Mouse (Mus musculus): Measurements from ENCODE around the gene Mrpl49. TPM values are rescaled to one million over a fixed set of nuclear protein-coding genes. Genes with fewer than 3 reads are reported as not detected.
A peak's percentile ranks its signal among the peaks of the same experiment; 100 is the strongest.

Gene Mrpl49
- polyA plus RNA-seq, 1 experiment from 2014 or later = 50.2 TPM

GRCm38 (mm10) chr19:6013691-6014090, 43.9 kb downstream of the Mrpl49 start:
- Histone ChIP-seq H3K36me3 (peaks cover 47% of the 10 kb centered on the region), H3K9ac (peak overlapping the region; percentile 89), H3K27ac (peak overlapping the region; percentile 97), H3K4me1 (replicated peaks) (peaks cover 77% of the 10 kb centered on the region), H3K4me3 (replicated peaks) (peak overlapping the region; percentile 80), H3K4me2 (peak overlapping the region; percentile 98), H3K9me3 (replicated peaks) (no peaks in the 10 kb centered on the region), H3K27me3 (no peaks in the 10 kb centered on the region)
- 75% methylated on average over 10 of the region's 10 CpGs for WGBS (ENCODE audit: insufficient replicate concordance)
- no peak for ATAC-seq (ENCODE audit: low read depth)
- no peak for DNase-seq

- no peak for ATAC-seq (ENCODE audit: low read depth)
- H3K36me3 ChIP-seq = peaks cover 80% of the 10 kb centered on the region
- no peak overlapping the region for H3K9ac ChIP-seq
- no peak for DNase-seq
- H3K4me1 ChIP-seq (replicated peaks) = peaks cover 35% of the 10 kb centered on the region
- no peaks in the 10 kb centered on the region for H3K9me3 ChIP-seq (replicated peaks)
- no peaks in the 10 kb centered on the region for H3K27me3 ChIP-seq
- H3K4me3 ChIP-seq (replicated peaks) = no peak overlapping the region
- WGBS (ENCODE audit: insufficient replicate concordance) = 88% methylated on average over 8 of the region's 8 CpGs
- H3K4me2 ChIP-seq = no peak overlapping the region
- no peak overlapping the region for H3K27ac ChIP-seq
Measured at GRCm38 (mm10) chr19:6009137-6009536, 48.4 kb downstream of the Mrpl49 start.

GRCm38 (mm10) chr19:6007013-6007412, 50.6 kb downstream of the Mrpl49 start:
- no peaks in the 10 kb centered on the region for H3K27me3 ChIP-seq
- peaks cover 71% of the 10 kb centered on the region for H3K36me3 ChIP-seq
- H3K4me1 ChIP-seq (replicated peaks) = peaks cover 16% of the 10 kb centered on the region
- ATAC-seq (ENCODE audit: low read depth) (no peak), DNase-seq (no peak)
- no peak overlapping the region for H3K27ac ChIP-seq
- H3K9ac ChIP-seq = no peak overlapping the region
- H3K4me3 ChIP-seq (replicated peaks) = no peak overlapping the region
- H3K9me3 ChIP-seq (replicated peaks) = no peaks in the 10 kb centered on the region
- 92% methylated on average over 13 of the region's 13 CpGs for WGBS (ENCODE audit: insufficient replicate concordance)
- H3K4me2 ChIP-seq = no peak overlapping the region

- H3K4me1 ChIP-seq (replicated peaks) = 0 out of 2 replicates have a peak, but pooled peaks cover 2% of the 10 kb centered on the region
- DNase-seq = no peak
- no peaks in the 10 kb centered on the region for H3K9me3 ChIP-seq (replicated peaks)
- H3K36me3 ChIP-seq = peaks cover 68% of the 10 kb centered on the region
- no peak overlapping the region for H3K27ac ChIP-seq
- WGBS (ENCODE audit: insufficient replicate concordance) = 79% methylated on average over 11 of the region's 11 CpGs
- no peak overlapping the region for H3K4me3 ChIP-seq (replicated peaks)
- H3K27me3 ChIP-seq = no peaks in the 10 kb centered on the region
- no peak overlapping the region for H3K9ac ChIP-seq
- no peak overlapping the region for H3K4me2 ChIP-seq
- no peak for ATAC-seq (ENCODE audit: low read depth)
Measured at GRCm38 (mm10) chr19:6005541-6005940, 52.0 kb downstream of the Mrpl49 start.

Small RNA genes lying within 50 kb of the gene (microRNA-seq; reads per million reads assigned to microRNA genes)
- gene Mir6988 = 1.2 reads per million

Other genes with a start within 250 kb of the Mrpl49 start
- 13.9 and 15.8 TPM in 2 replicates for gene Frmd8, start 182.5 kb downstream of the Mrpl49 start, polyA plus RNA-seq (2015; fragmentation: Nextera tagmentation; extraction: Ambion mirVana)
- 5.7 and 6.8 TPM in 2 replicates for gene Slc25a45, start 180.0 kb downstream of the Mrpl49 start, polyA plus RNA-seq (2015; fragmentation: Nextera tagmentation; extraction: Ambion mirVana)
- gene Tigd3, start 163.6 kb downstream of the Mrpl49 start, polyA plus RNA-seq (2015; fragmentation: Nextera tagmentation; extraction: Ambion mirVana) = 2.5 TPM in 2 replicates
- 56.7 and 60.0 TPM in 2 replicates for gene Dpf2, start 144.8 kb downstream of the Mrpl49 start, polyA plus RNA-seq (2015; fragmentation: Nextera tagmentation; extraction: Ambion mirVana)
- 2.7 and 3.0 TPM in 2 replicates for gene Cdc42ep2, start 133.0 kb downstream of the Mrpl49 start, polyA plus RNA-seq (2015; fragmentation: Nextera tagmentation; extraction: Ambion mirVana)
- 62.2 and 69.8 TPM in 2 replicates for gene Pola2, start 93.6 kb downstream of the Mrpl49 start, polyA plus RNA-seq (2015; fragmentation: Nextera tagmentation; extraction: Ambion mirVana)
- not detected in 2 replicates for gene Slc22a20, start 71.6 kb downstream of the Mrpl49 start, polyA plus RNA-seq (2015; fragmentation: Nextera tagmentation; extraction: Ambion mirVana)
- 21.9 and 26.3 TPM in 2 replicates for gene Capn1, start 41.9 kb downstream of the Mrpl49 start, polyA plus RNA-seq (2015; fragmentation: Nextera tagmentation; extraction: Ambion mirVana)
- gene Syvn1, start 11.2 kb downstream of the Mrpl49 start, polyA plus RNA-seq (2015; fragmentation: Nextera tagmentation; extraction: Ambion mirVana) = 11.6 and 13.9 TPM in 2 replicates
- gene Fau, start 59 bp upstream of the Mrpl49 start, polyA plus RNA-seq (2015; fragmentation: Nextera tagmentation; extraction: Ambion mirVana) = 639 and 696 TPM in 2 replicates
- gene Znhit2, start 3.4 kb upstream of the Mrpl49 start, polyA plus RNA-seq (2015; fragmentation: Nextera tagmentation; extraction: Ambion mirVana) = 22.1 and 23.2 TPM in 2 replicates
- gene Tm7sf2, start 10.6 kb upstream of the Mrpl49 start, polyA plus RNA-seq (2015; fragmentation: Nextera tagmentation; extraction: Ambion mirVana) = 30.6 and 33.2 TPM in 2 replicates
- gene Vps51, start 19.4 kb upstream of the Mrpl49 start, polyA plus RNA-seq (2015; fragmentation: Nextera tagmentation; extraction: Ambion mirVana) = 29.1 and 31.6 TPM in 2 replicates
- gene Tmem262, start 22.2 kb upstream of the Mrpl49 start, polyA plus RNA-seq (2015; fragmentation: Nextera tagmentation; extraction: Ambion mirVana) = not detected in 2 replicates
- gene Gm28374, start 24.5 kb upstream of the Mrpl49 start, polyA plus RNA-seq (2015; fragmentation: Nextera tagmentation; extraction: Ambion mirVana) = 0.49 and 0.80 TPM in 2 replicates
- gene Zfpl1, start 27.2 kb upstream of the Mrpl49 start, polyA plus RNA-seq (2015; fragmentation: Nextera tagmentation; extraction: Ambion mirVana) = 22.6 and 23.5 TPM in 2 replicates
- gene Cdca5, start 27.2 kb upstream of the Mrpl49 start, polyA plus RNA-seq (2015; fragmentation: Nextera tagmentation; extraction: Ambion mirVana) = 34.2 and 39.3 TPM in 2 replicates
- 0.30 and 0.32 TPM in 2 replicates for gene AC131692.1, start 36.6 kb upstream of the Mrpl49 start, polyA plus RNA-seq (2015; fragmentation: Nextera tagmentation; extraction: Ambion mirVana)
- gene Naaladl1, start 48.0 kb upstream of the Mrpl49 start, polyA plus RNA-seq (2015; fragmentation: Nextera tagmentation; extraction: Ambion mirVana) = 2.2 and 2.6 TPM in 2 replicates
- 27.5 and 27.9 TPM in 2 replicates for gene Sac3d1, start 60.9 kb upstream of the Mrpl49 start, polyA plus RNA-seq (2015; fragmentation: Nextera tagmentation; extraction: Ambion mirVana)
- 46.5 and 48.5 TPM in 2 replicates for gene Snx15, start 70.5 kb upstream of the Mrpl49 start, polyA plus RNA-seq (2015; fragmentation: Nextera tagmentation; extraction: Ambion mirVana)
- 0.12 and 0.29 TPM in 2 replicates for gene Batf2, start 83.2 kb upstream of the Mrpl49 start, polyA plus RNA-seq (2015; fragmentation: Nextera tagmentation; extraction: Ambion mirVana)
- gene Arl2, start 83.8 kb upstream of the Mrpl49 start, polyA plus RNA-seq (2015; fragmentation: Nextera tagmentation; extraction: Ambion mirVana) = 37.1 and 38.0 TPM in 2 replicates
- not detected in 2 replicates for gene Majin, start 126.6 kb upstream of the Mrpl49 start, polyA plus RNA-seq (2015; fragmentation: Nextera tagmentation; extraction: Ambion mirVana)
- 0.17 TPM in 1 of 2 replicates, not detected in the other for gene Gpha2, start 168.6 kb upstream of the Mrpl49 start, polyA plus RNA-seq (2015; fragmentation: Nextera tagmentation; extraction: Ambion mirVana)
- 3.5 and 4.9 TPM in 2 replicates for gene Ppp2r5b, start 178.1 kb upstream of the Mrpl49 start, polyA plus RNA-seq (2015; fragmentation: Nextera tagmentation; extraction: Ambion mirVana)
- 4.1 and 4.8 TPM in 2 replicates for gene Atg2a, start 183.9 kb upstream of the Mrpl49 start, polyA plus RNA-seq (2015; fragmentation: Nextera tagmentation; extraction: Ambion mirVana)
- 68.8 and 72.6 TPM in 2 replicates for gene Ehd1, start 218.9 kb upstream of the Mrpl49 start, polyA plus RNA-seq (2015; fragmentation: Nextera tagmentation; extraction: Ambion mirVana)
- gene Cdc42bpg, start 248.7 kb upstream of the Mrpl49 start, polyA plus RNA-seq (2015; fragmentation: Nextera tagmentation; extraction: Ambion mirVana) = 0.14 and 0.16 TPM in 2 replicates

Measured in liver, embryonic 13.5 days (tissue).